Mouse (Mus musculus) forebrain, postnatal 0 days (tissue): ENCODE measurements at regions not wholly inside any gene's neighbourhood (a gene's known extent, or its start where the extent isn't known, plus 50 kb on each side); places are given as distances from the start of the nearest gene placed in this dataset.

Source experiments
- ATAC-seq: fragments of 200-750 bp; cut with Nextera tagmentation; 2 replicates; pipeline ENCODE4 v1.8.0; 2017; ENCODE audit warnings: mild to moderate bottlenecking, moderate library complexity
- DNase-seq: peaks from one replicate; pipeline ENCODE4 v3.0.0-alpha.2; 2015
- H3K27ac ChIP-seq: fragments of 300-500 bp; sonication (generic); 2 replicates; pipeline ENCODE4 v1.5.1; 2014; ENCODE audit warnings: low read depth, mild to moderate bottlenecking, antibody characterized with exemption, low read length, moderate library complexity, mixed read lengths
- H3K27me3 ChIP-seq: fragments of 300-500 bp; sonication (generic); 2 replicates; pipeline ENCODE4 v1.6.1; 2014; ENCODE audit warnings: mild to moderate bottlenecking, low read length, mixed read lengths; ENCODE audit not compliant: insufficient read depth
- H3K36me3 ChIP-seq: fragments of 300-500 bp; sonication (generic); 2 replicates; pipeline ENCODE4 v1.6.1; 2014; ENCODE audit warnings: mild to moderate bottlenecking, moderate library complexity; ENCODE audit not compliant: insufficient read depth
- H3K4me1 ChIP-seq: fragments of 300-500 bp; sonication (generic); 2 replicates; pipeline ENCODE4 v1.6.1; 2014; ENCODE audit warnings: antibody characterized with exemption; ENCODE audit not compliant: insufficient read depth
- H3K4me2 ChIP-seq: fragments of 300-500 bp; sonication (generic); 2 replicates; pipeline ENCODE4 v1.6.1; 2014; ENCODE audit warnings: low read depth, mild to moderate bottlenecking, moderate library complexity
- H3K4me3 ChIP-seq: fragments of 300-500 bp; sonication (generic); 2 replicates; pipeline ENCODE4 v1.5.1; 2014; ENCODE audit warnings: low read depth, low read length, mixed read lengths
- H3K9ac ChIP-seq: fragments of 300-500 bp; sonication (generic); 2 replicates; pipeline ENCODE4 v1.6.1; 2014; ENCODE audit warnings: mild to moderate bottlenecking
- H3K9me3 ChIP-seq: fragments of 300-500 bp; sonication (generic); 2 replicates; pipeline ENCODE4 v1.6.1; 2016; ENCODE audit warnings: low read length
- CTCF ChIP-seq: sonication (generic); IDR thresholded peaks from 2 replicates; pipeline ENCODE4 v1.5.1; 2016; ENCODE audit warnings: antibody characterized with exemption, control low read depth, low read depth
- WGBS: fragments of 180-500 bp; shearing (Covaris S2); extraction: QIAGEN DNeasy Blood & Tissue Kit; methylation state at CpG from one replicate; pipeline ENCODE4 v1.1.7; 2014; 5-methylcytosine and 5-hydroxymethylcytosine counted together

DNA sequence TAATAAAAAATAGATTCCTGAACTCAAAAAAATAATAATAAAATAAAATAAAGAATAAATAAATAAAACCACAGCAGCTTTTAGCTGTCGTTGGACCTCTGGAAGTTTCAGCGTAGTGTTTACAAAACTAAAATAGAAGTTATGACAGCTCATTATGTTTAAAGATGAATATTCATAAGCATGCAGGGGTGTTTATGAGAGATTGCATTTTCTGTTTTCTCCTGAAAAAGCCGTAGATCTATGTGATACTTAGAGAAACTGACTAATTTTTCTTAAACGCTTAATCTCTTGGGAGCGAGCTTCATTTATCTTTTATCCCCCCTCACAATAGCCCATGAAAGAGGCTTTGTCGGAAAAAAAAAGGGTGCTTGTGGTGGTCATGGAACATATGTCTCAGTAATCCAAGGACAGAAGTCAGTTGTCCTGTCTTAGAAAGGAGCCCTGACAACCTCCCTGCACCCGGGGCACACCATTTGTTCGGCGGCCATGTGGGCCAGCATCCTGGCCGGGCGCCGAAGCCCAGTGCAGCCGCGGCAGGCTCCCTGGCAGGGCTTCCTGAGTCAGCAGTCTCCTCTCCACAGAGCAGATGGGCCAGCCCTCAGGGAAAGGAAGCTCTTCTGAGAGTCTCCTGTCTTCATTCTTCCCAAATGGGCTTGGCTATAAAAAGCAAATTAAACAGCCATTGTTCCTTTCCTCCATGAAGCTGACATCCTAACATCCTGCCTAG is 568.2 kb upstream of the Gm10131 start:
- DNase-seq (peak; percentile 73), ATAC-seq (peak; percentile 92)
- peak overlapping the region; percentile 49 for H3K4me2 ChIP-seq
- H3K9me3 ChIP-seq = no peaks in the 10 kb centered on the region
- peak overlapping the region; percentile 40; the same call in 1 of the 2 replicates for H3K9ac ChIP-seq
- H3K27me3 ChIP-seq = no peaks in the 10 kb centered on the region; the same call in 1 of the 2 replicates
- no peak for TF ChIP-seq CTCF
- WGBS = 6% methylated on average over 14 of the region's 14 CpGs
- peaks cover 7% of the 10 kb centered on the region for H3K4me1 ChIP-seq
- no peaks in the 10 kb centered on the region for H3K36me3 ChIP-seq
- H3K27ac ChIP-seq = peak overlapping the region; percentile 70
- H3K4me3 ChIP-seq = 0 out of 2 replicates have a peak overlapping the region, but pooled peaks have one; percentile 9

DNA sequence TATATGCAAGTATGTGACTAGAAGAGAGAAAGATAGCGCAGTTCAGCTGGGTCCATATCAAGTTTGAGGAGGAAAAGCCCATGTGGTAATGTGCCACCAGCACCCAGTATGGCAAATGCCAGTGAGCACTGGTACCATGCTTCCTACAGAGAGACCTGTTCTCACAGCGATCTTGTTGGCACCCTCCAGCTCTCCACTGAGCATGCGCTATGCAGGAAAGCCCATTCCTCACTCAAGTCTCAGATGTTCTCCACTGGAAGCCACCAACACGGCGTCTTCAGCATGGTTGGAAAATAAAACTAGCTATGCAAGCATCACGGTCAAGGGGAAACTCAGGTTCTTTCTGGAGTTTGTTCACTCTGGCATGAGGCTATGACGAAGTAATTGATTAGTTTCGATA is 567.3 kb upstream of the Gm10131 start:
- Histone ChIP-seq H3K4me1 (peaks cover 7% of the 10 kb centered on the region), H3K9ac (no peak overlapping the region), H3K4me2 (no peak overlapping the region), H3K4me3 (no peak overlapping the region), H3K9me3 (no peaks in the 10 kb centered on the region), H3K27ac (no peak overlapping the region), H3K27me3 (no peaks in the 10 kb centered on the region; the same call in 1 of the 2 replicates), H3K36me3 (no peaks in the 10 kb centered on the region)
- no peak for TF ChIP-seq CTCF
- no peak for ATAC-seq
- 93% methylated on average over 8 of the region's 8 CpGs for WGBS
- DNase-seq = no peak

DNA sequence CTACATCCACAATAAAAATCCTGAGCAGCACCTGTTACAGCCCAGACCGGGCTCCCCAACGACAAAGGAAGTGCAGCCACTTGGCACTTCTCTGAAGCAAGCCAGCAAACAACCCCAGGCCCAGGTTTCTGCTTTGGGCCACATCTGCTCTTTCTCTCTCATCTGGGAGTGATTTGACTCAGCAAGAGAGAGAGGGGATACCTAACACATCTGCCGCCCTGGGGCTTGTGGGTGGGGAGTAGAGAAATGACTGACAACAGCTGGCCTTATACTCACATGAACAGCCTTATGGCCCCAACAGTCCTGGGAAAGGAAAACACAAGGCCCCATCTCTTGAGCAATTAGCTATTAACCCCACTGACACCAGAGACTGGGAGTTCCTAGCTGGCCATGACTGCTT is 560.2 kb upstream of the Gm10131 start:
- DNase-seq (no peak), ATAC-seq (no peak)
- Histone ChIP-seq H3K4me3 (no peak overlapping the region), H3K9me3 (no peaks in the 10 kb centered on the region), H3K9ac (no peak overlapping the region), H3K4me2 (no peak overlapping the region), H3K27ac (no peak overlapping the region), H3K36me3 (no peaks in the 10 kb centered on the region), H3K4me1 (no peaks in the 10 kb centered on the region), H3K27me3 (no peaks in the 10 kb centered on the region)
- TF ChIP-seq CTCF = no peak
- 51% methylated on average over 3 of the region's 3 CpGs for WGBS

DNA sequence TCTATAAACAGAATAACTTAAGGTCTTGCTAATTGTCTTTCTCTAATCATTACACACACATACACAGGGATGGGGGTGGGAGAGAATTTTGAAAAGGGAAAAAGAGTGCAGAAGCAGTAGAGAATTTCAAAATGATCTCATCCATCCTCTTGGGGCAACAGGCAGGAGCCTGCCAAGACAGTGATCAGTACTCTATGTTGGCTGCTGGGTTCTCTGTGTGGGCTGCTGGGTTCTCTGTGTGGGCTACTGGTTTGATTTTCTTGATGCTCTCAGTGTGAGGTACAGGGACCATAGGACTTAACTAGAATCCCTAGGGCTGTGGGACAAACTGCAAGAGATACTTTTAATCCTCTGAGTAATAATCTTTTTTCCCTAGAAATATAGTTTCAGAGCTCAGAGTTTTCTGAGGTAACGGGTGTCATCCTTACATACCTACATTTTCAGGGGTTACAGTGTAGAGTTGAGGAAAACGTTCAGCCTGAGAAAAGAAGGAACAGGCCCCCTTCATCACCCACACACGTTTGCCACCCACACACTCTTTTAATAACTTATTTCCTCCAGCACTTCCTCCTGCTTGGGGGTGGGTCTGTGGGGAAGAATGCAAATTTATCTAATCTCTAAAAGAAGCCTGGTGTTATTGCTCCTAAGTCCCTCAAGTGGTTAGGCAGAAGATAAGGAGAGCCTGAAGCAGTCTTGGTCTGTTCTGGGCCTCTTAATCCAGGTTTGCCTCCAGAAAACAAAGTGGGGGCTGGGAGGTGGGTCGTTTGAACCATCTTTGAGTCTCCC is 559.6 kb upstream of the Gm10131 start:
- no peak overlapping the region for H3K27ac ChIP-seq
- no peak for ATAC-seq
- H3K4me3 ChIP-seq = no peak overlapping the region
- no peaks in the 10 kb centered on the region for H3K36me3 ChIP-seq
- DNase-seq = no peak
- no peaks in the 10 kb centered on the region for H3K27me3 ChIP-seq
- H3K4me1 ChIP-seq = no peaks in the 10 kb centered on the region
- 49% methylated on average over 4 of the region's 4 CpGs for WGBS
- TF ChIP-seq CTCF = no peak
- H3K9ac ChIP-seq = no peak overlapping the region
- H3K4me2 ChIP-seq = no peak overlapping the region
- no peaks in the 10 kb centered on the region for H3K9me3 ChIP-seq

DNA sequence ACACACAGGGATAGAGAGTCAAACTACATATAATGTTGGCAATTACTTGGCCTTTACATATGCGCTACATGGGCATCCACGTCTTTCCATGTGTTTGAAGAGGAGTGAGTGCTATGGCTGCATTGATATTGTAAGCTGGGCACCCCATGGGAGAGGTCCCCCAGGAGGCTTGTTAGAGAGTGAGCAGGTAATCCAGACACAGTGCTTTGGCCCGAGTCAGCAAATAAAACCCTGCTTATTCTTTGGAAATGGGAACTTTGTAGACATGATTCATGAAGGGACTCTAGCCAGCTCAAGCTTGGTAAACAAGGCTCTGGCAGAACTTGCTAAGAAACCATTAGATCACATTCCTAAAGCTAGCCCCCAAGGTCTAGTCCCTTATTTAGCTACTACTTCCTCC is 557.6 kb upstream of the Gm10131 start:
- TF ChIP-seq CTCF = no peak

DNA sequence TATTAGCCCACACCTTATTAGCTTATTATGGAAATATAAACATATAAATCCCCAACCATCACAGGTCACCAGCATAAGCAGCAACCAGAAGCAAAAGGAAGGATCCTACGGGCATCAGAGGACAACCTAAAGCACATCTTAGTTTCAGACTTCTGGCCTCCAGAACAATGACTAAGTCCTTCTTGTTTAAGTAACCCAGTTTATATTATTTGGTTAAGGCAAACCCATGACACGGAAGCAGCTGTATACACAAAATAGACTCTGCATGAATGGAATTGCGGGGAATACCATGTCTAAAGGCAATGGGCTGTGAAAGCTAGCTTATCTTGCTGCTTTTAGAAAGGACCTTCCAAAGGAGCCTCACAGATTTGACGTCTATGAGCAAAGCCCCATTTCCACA is 552.9 kb upstream of the Gm10131 start:
- no peak overlapping the region for H3K4me3 ChIP-seq
- WGBS = 90% methylated on average over 4 of the region's 4 CpGs

More for the DNA sequence above, 557.6 kb upstream of the Gm10131 start:
- no peak overlapping the region for H3K27ac ChIP-seq
- H3K4me1 ChIP-seq = no peaks in the 10 kb centered on the region
- 76% methylated on average over 3 of the region's 3 CpGs for WGBS
- H3K4me3 ChIP-seq = no peak overlapping the region
- no peak overlapping the region for H3K4me2 ChIP-seq
- no peak for DNase-seq
- no peaks in the 10 kb centered on the region for H3K36me3 ChIP-seq
- no peaks in the 10 kb centered on the region for H3K27me3 ChIP-seq
- H3K9me3 ChIP-seq = no peaks in the 10 kb centered on the region
- no peak for ATAC-seq
- no peak overlapping the region for H3K9ac ChIP-seq

DNA sequence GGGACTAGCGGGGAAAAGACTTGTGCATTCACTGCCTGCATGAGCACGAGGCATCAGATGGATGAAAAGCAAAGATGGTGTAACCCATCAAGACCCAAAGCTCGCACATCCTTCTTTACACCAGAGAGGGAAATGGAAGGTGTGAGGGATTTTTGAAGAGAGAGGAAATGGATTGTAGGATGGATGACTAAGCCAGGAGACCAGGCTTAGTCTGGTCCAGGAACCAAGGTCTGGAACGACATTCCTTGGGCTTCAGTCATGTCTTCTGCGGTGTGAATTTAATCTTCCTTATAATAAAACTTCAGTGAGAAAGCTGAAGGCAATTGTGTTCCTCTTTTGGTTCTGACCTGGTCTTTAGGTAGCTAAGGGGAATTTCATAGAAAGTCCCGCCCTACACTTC is 551.0 kb upstream of the Gm10131 start:
- H3K27me3 ChIP-seq = no peaks in the 10 kb centered on the region
- ATAC-seq (no peak), DNase-seq (no peak)
- TF ChIP-seq CTCF = no peak
- H3K4me2 ChIP-seq = no peak overlapping the region
- H3K4me3 ChIP-seq = no peak overlapping the region
- 97% methylated on average over 6 of the region's 6 CpGs for WGBS
- no peaks in the 10 kb centered on the region for H3K4me1 ChIP-seq
- H3K27ac ChIP-seq = no peak overlapping the region
- no peaks in the 10 kb centered on the region for H3K36me3 ChIP-seq
- no peak overlapping the region for H3K9ac ChIP-seq
- H3K9me3 ChIP-seq = no peaks in the 10 kb centered on the region

More for the DNA sequence above, 552.9 kb upstream of the Gm10131 start:
- no peaks in the 10 kb centered on the region for H3K36me3 ChIP-seq
- ATAC-seq (no peak), DNase-seq (no peak)
- no peak overlapping the region for H3K9ac ChIP-seq
- no peak for TF ChIP-seq CTCF
- H3K4me2 ChIP-seq = no peak overlapping the region
- H3K27me3 ChIP-seq = no peaks in the 10 kb centered on the region
- no peak overlapping the region for H3K27ac ChIP-seq
- no peaks in the 10 kb centered on the region for H3K9me3 ChIP-seq
- no peaks in the 10 kb centered on the region for H3K4me1 ChIP-seq
